Mouse (Mus musculus) liver, embryonic 15.5 days (tissue): Measurements from ENCODE around the gene Ckm. TPM values are rescaled to one million over a fixed set of nuclear protein-coding genes. Genes with fewer than 3 reads are reported as not detected.
A peak's percentile ranks its signal among the peaks of the same experiment; 100 is the strongest.

Experiments used
- ATAC-seq: fragments of 200-750 bp; cut with Nextera tagmentation; 2 replicates; pipeline ENCODE4 v1.8.0; 2017; ENCODE audit warnings: moderate number of reproducible peaks, mild to moderate bottlenecking, moderate library complexity; ENCODE audit not compliant: insufficient read depth
- H3K27ac ChIP-seq: fragments of 300-500 bp; sonication (generic); replicated peaks from 2 replicates; pipeline ENCODE4 v1.5.1; 2015; ENCODE audit warnings: mild to moderate bottlenecking, inconsistent platforms
- H3K27me3 ChIP-seq: fragments of 300-500 bp; sonication (generic); 2 replicates; pipeline ENCODE4 v1.6.1; 2015; ENCODE audit warnings: mild to moderate bottlenecking, inconsistent platforms
- H3K36me3 ChIP-seq: fragments of 300-500 bp; sonication (generic); replicated peaks from 2 replicates; pipeline ENCODE4 v1.6.1; 2015; ENCODE audit warnings: moderate library complexity, mild to moderate bottlenecking, inconsistent platforms
- H3K4me1 ChIP-seq: fragments of 300-500 bp; sonication (generic); replicated peaks from 2 replicates; pipeline ENCODE4 v1.6.1; 2015; ENCODE audit warnings: inconsistent platforms
- H3K4me2 ChIP-seq: fragments of 300-500 bp; sonication (generic); 2 replicates; pipeline ENCODE4 v1.6.1; 2015; ENCODE audit warnings: moderate library complexity, mild to moderate bottlenecking, inconsistent platforms
- H3K4me3 ChIP-seq: fragments of 300-500 bp; sonication (generic); replicated peaks from 2 replicates; pipeline ENCODE4 v1.5.1; 2015; ENCODE audit warnings: mild to moderate bottlenecking, inconsistent platforms
- H3K9ac ChIP-seq: fragments of 300-500 bp; sonication (generic); 2 replicates; pipeline ENCODE4 v1.6.1; 2015; ENCODE audit warnings: moderate library complexity, mild to moderate bottlenecking, inconsistent platforms
- H3K9me3 ChIP-seq: fragments of 300-500 bp; sonication (generic); replicated peaks from 2 replicates; pipeline ENCODE4 v1.6.1; 2016; ENCODE audit warnings: inconsistent platforms
- WGBS: fragments of 180-500 bp; shearing (Covaris S2); methylation state at CpG from one replicate; pipeline ENCODE4 v1.1.7; 2015; ENCODE audit warnings: mixed read lengths; ENCODE audit not compliant: insufficient replicate concordance; 5-methylcytosine and 5-hydroxymethylcytosine counted together
- polyA plus RNA-seq: library from polyadenylated mRNA; unstranded; fragments of >200 nt; fragmentation: Nextera tagmentation; extraction: Ambion mirVana; gene quantifications from 2 replicates; pipeline ENCODE4 v1.2.1, GENCODE M21; 2015

Ckm gene
- 32.2 and 49.9 TPM in 2 replicates for polyA plus RNA-seq

GRCm38 (mm10) chr7:19404476-19404875 lies at the start of gene Ckm:
TSS of gene Ckm (plus strand) at chr7:19404776.
- H3K9me3 ChIP-seq: no peaks in the 10 kb centered on the region; the same call in 1 of the 2 replicates
- peak within 1 kb of the TSS; percentile 81 for H3K4me2 ChIP-seq
- 40% methylated on average over 7 of the region's 7 CpGs for WGBS
- no peak within 1 kb of the TSS for H3K27ac ChIP-seq
- no peak for ATAC-seq
- peaks cover 23% of the 10 kb centered on the region for H3K4me1 ChIP-seq
- H3K9ac ChIP-seq: peak within 1 kb of the TSS; percentile 15; the same call in 1 of the 2 replicates
- peaks cover 72% of the 10 kb centered on the region for H3K27me3 ChIP-seq
- peak within 1 kb of the TSS; percentile 55 for H3K4me3 ChIP-seq
- no peaks in the 10 kb centered on the region for H3K36me3 ChIP-seq

DNA sequence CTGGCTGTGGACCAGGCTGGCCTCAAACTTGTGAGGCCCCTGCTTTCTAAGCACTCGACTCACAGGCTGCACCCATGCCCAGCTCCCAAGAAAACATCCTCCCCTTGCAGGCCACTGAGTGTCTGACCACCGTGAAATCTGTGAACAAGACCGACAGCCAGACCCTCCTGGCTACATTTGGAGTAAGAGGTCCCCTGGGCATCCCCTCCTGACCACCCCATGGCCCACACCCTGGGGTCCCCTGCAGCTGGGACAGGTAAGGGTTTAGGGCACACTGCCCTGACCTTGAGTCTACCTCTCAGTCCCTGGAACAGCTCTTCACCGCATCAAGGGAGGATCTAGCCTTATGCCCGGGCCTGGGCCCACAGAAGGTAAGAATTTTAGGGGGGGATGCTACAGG lies 49.6 kb upstream of the Ckm start:
- Histone ChIP-seq H3K27me3 (no peaks in the 10 kb centered on the region), H3K4me1 (peaks cover 31% of the 10 kb centered on the region), H3K36me3 (peaks cover 33% of the 10 kb centered on the region), H3K27ac (no peak overlapping the region), H3K9ac (no peak overlapping the region), H3K4me2 (no peak overlapping the region), H3K9me3 (no peaks in the 10 kb centered on the region), H3K4me3 (no peak overlapping the region)
- 81% methylated on average over 5 of the region's 5 CpGs for WGBS
- no peak for ATAC-seq

- Histone ChIP-seq H3K4me1 (peaks cover 44% of the 10 kb centered on the region), H3K27me3 (no peaks in the 10 kb centered on the region), H3K27ac (no peak overlapping the region), H3K9me3 (no peaks in the 10 kb centered on the region), H3K4me2 (no peak overlapping the region), H3K36me3 (peaks cover 30% of the 10 kb centered on the region), H3K4me3 (no peak overlapping the region), H3K9ac (no peak overlapping the region)
- ATAC-seq: no peak
- 72% methylated on average over 10 of the region's 10 CpGs for WGBS
Measured at GRCm38 (mm10) chr7:19356311-19356710, 48.3 kb upstream of the Ckm start.

GRCm38 (mm10) chr7:19357381-19358375 lies 46.9 kb upstream of the Ckm start:
- H3K4me1 ChIP-seq: peaks cover 58% of the 10 kb centered on the region
- H3K27ac ChIP-seq: peak overlapping the region; percentile 24; the same call in 1 of the 2 replicates
- WGBS: 83% methylated on average over 25 of the region's 25 CpGs
- peaks cover 30% of the 10 kb centered on the region for H3K36me3 ChIP-seq
- peak overlapping the region; percentile 99 for H3K4me2 ChIP-seq
- H3K9me3 ChIP-seq: no peaks in the 10 kb centered on the region
- ATAC-seq: no peak
- H3K4me3 ChIP-seq: peak overlapping the region; percentile 71; the same call in 1 of the 2 replicates
- H3K27me3 ChIP-seq: no peaks in the 10 kb centered on the region
- no peak overlapping the region for H3K9ac ChIP-seq

- H3K4me1 ChIP-seq: peaks cover 60% of the 10 kb centered on the region
- no peak for ATAC-seq
- H3K27me3 ChIP-seq: 0 out of 2 replicates have a peak, but pooled peaks cover 2% of the 10 kb centered on the region
- H3K27ac ChIP-seq: no peak overlapping the region
- H3K4me2 ChIP-seq: peak overlapping the region; percentile 99
- H3K9ac ChIP-seq: peak overlapping the region; percentile 61; the same call in 1 of the 2 replicates
- 9% methylated on average over 13 of the region's 13 CpGs for WGBS
- H3K36me3 ChIP-seq: peaks cover 30% of the 10 kb centered on the region
- no peaks in the 10 kb centered on the region for H3K9me3 ChIP-seq
- H3K4me3 ChIP-seq: peak overlapping the region; percentile 71
Measured at GRCm38 (mm10) chr7:19358634-19359033, 45.9 kb upstream of the Ckm start.

GRCm38 (mm10) chr7:19359299-19359891 lies 45.2 kb upstream of the Ckm start, which contains the start of the genes Cd3eap and Ppp1r13l:
TSS of gene Cd3eap (minus strand) at chr7:19359483.
TSS of gene Ppp1r13l (plus strand) at chr7:19359749.
- under 1% methylated on average over 31 of the region's 31 CpGs for whole genome bisulfite sequencing
- no peaks in the 10 kb centered on the region for H3K9me3 ChIP-seq
- peaks cover 28% of the 10 kb centered on the region for H3K36me3 ChIP-seq
- peaks cover 66% of the 10 kb centered on the region for H3K4me1 ChIP-seq
- H3K9ac ChIP-seq: peak within 1 kb of the TSS; percentile 61
- peak; percentile 62 for ATAC-seq
- H3K4me3 ChIP-seq: peak within 1 kb of the TSS; percentile 71
- 0 out of 2 replicates have a peak, but pooled peaks cover 9% of the 10 kb centered on the region for H3K27me3 ChIP-seq
- H3K4me2 ChIP-seq: peak within 1 kb of the TSS; percentile 99
- peak within 1 kb of the TSS; percentile 75 for H3K27ac ChIP-seq

DNA sequence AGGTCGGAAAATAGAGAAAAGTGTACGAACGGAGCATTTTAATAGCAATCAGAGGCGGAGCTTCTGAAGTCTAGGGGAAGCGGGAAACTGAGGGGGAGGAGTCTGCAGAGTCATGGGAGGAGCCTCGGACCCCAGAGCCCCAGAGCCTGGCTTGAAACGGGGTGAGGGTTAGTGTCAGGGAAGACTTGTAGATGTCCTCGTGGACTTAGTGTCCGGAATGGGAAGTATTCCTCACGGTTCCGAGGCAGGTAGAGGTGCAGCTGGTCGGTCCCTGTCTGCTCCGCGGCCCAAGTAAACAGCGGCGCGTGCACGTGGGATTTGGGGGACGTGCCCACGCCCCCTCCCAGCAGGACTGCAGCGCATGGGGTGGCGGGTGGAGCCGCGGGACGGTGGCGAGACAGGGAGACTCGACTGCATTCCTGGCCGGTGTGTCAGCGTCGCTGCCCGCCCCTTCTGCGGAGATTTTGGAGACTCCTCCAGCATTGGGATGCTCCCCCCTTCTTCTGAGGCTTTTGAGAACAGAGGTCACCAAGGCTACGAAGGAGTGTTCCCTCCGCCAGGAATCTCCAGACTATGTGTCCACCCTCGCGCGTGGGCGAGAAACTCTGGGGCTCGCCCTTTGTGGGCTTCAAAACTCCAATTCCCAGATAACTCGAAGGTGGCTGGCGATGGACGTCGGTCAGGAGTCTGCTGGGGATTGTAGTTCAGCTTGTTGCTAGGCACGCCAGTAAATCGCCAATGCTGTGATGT lies 44.5 kb upstream of the Ckm start:
- Histone ChIP-seq H3K36me3 (peaks cover 22% of the 10 kb centered on the region), H3K27ac (peak overlapping the region; percentile 75), H3K27me3 (0 out of 2 replicates have a peak, but pooled peaks cover 9% of the 10 kb centered on the region), H3K4me1 (peaks cover 66% of the 10 kb centered on the region), H3K9ac (peak overlapping the region; percentile 61), H3K4me2 (peak overlapping the region; percentile 99), H3K9me3 (no peaks in the 10 kb centered on the region), H3K4me3 (peak overlapping the region; percentile 71)
- under 1% methylated on average over 45 of the region's 45 CpGs for WGBS
- peak; percentile 65 for ATAC-seq

DNA sequence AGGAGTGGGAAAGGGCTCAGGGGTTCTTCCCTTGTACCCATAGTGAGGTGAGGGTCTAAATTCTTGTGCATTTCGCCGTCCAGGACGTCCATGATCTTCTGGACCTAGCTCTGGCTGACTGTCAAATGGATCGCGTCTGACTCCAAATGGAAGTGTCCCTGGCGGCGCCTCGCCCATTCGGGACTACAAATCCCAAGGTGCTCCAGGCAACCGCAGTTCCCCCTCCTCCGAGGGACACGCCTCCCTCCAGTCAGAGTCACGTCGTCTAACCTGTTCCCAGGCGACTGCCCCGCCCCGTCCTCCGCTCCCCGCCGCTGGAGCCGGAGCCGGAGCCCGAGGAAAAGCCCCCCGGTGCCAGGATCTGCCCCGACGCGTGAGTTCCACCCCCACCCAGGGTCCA lies 43.6 kb upstream of the Ckm start:
- H3K9me3 ChIP-seq: no peaks in the 10 kb centered on the region
- H3K4me1 ChIP-seq: peaks cover 66% of the 10 kb centered on the region
- ATAC-seq: peak; percentile 69
- 0 out of 2 replicates have a peak, but pooled peaks cover 9% of the 10 kb centered on the region for H3K27me3 ChIP-seq
- H3K4me3 ChIP-seq: peak overlapping the region; percentile 71
- peak overlapping the region; percentile 75; the same call in 1 of the 2 replicates for H3K27ac ChIP-seq
- peaks cover 16% of the 10 kb centered on the region for H3K36me3 ChIP-seq
- WGBS: under 1% methylated on average over 27 of the region's 27 CpGs
- peak overlapping the region; percentile 72 for H3K9ac ChIP-seq
- H3K4me2 ChIP-seq: peak overlapping the region; percentile 99

GRCm38 (mm10) chr7:19361720-19362119 lies 42.9 kb upstream of the Ckm start:
- no peak overlapping the region for H3K27ac ChIP-seq
- no peaks in the 10 kb centered on the region for H3K9me3 ChIP-seq
- peak overlapping the region; percentile 71 for H3K4me3 ChIP-seq
- peak overlapping the region; percentile 99 for H3K4me2 ChIP-seq
- ATAC-seq: no peak
- peaks cover 11% of the 10 kb centered on the region; the same call in 1 of the 2 replicates for H3K36me3 ChIP-seq
- peak overlapping the region; percentile 72 for H3K9ac ChIP-seq
- WGBS: 9% methylated on average over 16 of the region's 16 CpGs
- 0 out of 2 replicates have a peak, but pooled peaks cover 9% of the 10 kb centered on the region for H3K27me3 ChIP-seq
- peaks cover 66% of the 10 kb centered on the region for H3K4me1 ChIP-seq

- peaks cover 61% of the 10 kb centered on the region for H3K4me1 ChIP-seq
- H3K4me2 ChIP-seq: peak overlapping the region; percentile 99; the same call in 1 of the 2 replicates
- no peaks in the 10 kb centered on the region for H3K9me3 ChIP-seq
- H3K36me3 ChIP-seq: peaks cover 5% of the 10 kb centered on the region; the same call in 1 of the 2 replicates
- no peak overlapping the region for H3K27ac ChIP-seq
- ATAC-seq: no peak
- WGBS: 61% methylated on average over 4 of the region's 4 CpGs
- no peak overlapping the region for H3K4me3 ChIP-seq
- no peak overlapping the region for H3K9ac ChIP-seq
- H3K27me3 ChIP-seq: 0 out of 2 replicates have a peak, but pooled peaks cover 9% of the 10 kb centered on the region
Measured at GRCm38 (mm10) chr7:19362276-19362675, 42.3 kb upstream of the Ckm start.
